Mouse (Mus musculus): ENCODE results near the gene Pigk. TPM values are rescaled to one million over a fixed set of nuclear protein-coding genes. Genes with fewer than 3 reads are reported as not detected.

The Pigk gene
- total RNA-seq, 1 experiment, result 44.6 TPM

- in situ Hi-C loops (cut with MboI; ENCODE audit: low sequenced_read_pairs in 2 of 2, unreplicated experiment in 2 of 2), result no loop called here
- TF ChIP-seq ZC3H11A (IDR thresholded peaks at IDR 0.05; ENCODE audit: borderline replicate concordance, low read depth, low read length) (no peak), MAFK (IDR thresholded peaks at IDR 0.05; ENCODE audit: insufficient read depth, low read depth, low read length) (no peak), ZNF384 (IDR thresholded peaks at IDR 0.05; ENCODE audit: low read depth, low read length) (no peak), CHD2 (IDR thresholded peaks at IDR 0.05; ENCODE audit: low read depth, low read length) (no peak), HCFC1 (IDR thresholded peaks at IDR 0.05; ENCODE audit: borderline replicate concordance, insufficient read depth, low read length) (no peak)
- DNase-seq (ENCODE audit: low read depth, low spot score), result no peak
- Histone ChIP-seq H3K9ac (ENCODE audit: insufficient read depth, low read depth, low read length, poor library complexity, severe bottlenecking) (no peak overlapping the region), H3K9me3 (ENCODE audit: control insufficient read depth, insufficient read depth, low read depth, low read length) (no peaks in the 10 kb centered on the region), H3K4me1 (ENCODE audit: control insufficient read depth in 2 of 2, insufficient read depth in 2 of 2, low read length in 2 of 2, poor library complexity in 1 of 2) (peaks cover 0 to 4% of the 10 kb centered on the region in 2 experiments; a peak in 1 of 4 replicates), H3K36me3 (ENCODE audit: control insufficient read depth, insufficient read depth, low read length, poor library complexity, severe bottlenecking) (no peaks in the 10 kb centered on the region), H3K27ac (ENCODE audit: insufficient read depth, low read depth, low read length, poor library complexity, severe bottlenecking) (no peak overlapping the region), H3K4me3 (ENCODE audit: insufficient read depth in 1 of 2, low read depth in 1 of 2, low read length in 2 of 2, poor library complexity in 1 of 2, severe bottlenecking in 1 of 2) (no peak overlapping the region)
Measured at GRCm38 (mm10) chr3:152941671-152942070, 227.8 kb downstream of the Pigk start.

GRCm38 (mm10) chr3:152942985-152943384, 229.1 kb downstream of the Pigk start:
- peaks cover 0 to 4% of the 10 kb centered on the region in 2 experiments; a peak in 1 of 4 replicates for H3K4me1 ChIP-seq (ENCODE audit: control insufficient read depth in 2 of 2, insufficient read depth in 2 of 2, low read length in 2 of 2, poor library complexity in 1 of 2)
- no peaks in the 10 kb centered on the region for H3K36me3 ChIP-seq (ENCODE audit: control insufficient read depth, insufficient read depth, low read length, poor library complexity, severe bottlenecking)
- H3K9me3 ChIP-seq (ENCODE audit: control insufficient read depth, insufficient read depth, low read depth, low read length), result no peaks in the 10 kb centered on the region
- no peak overlapping the region; a peak in 1 of 4 replicates for H3K4me3 ChIP-seq (ENCODE audit: insufficient read depth in 1 of 2, low read depth in 1 of 2, low read length in 2 of 2, poor library complexity in 1 of 2, severe bottlenecking in 1 of 2)
- no peak overlapping the region for H3K27ac ChIP-seq (ENCODE audit: insufficient read depth, low read depth, low read length, poor library complexity, severe bottlenecking)
- DNase-seq (ENCODE audit: low read depth, low spot score), result peak; percentile 45
- in situ Hi-C loops (cut with MboI; ENCODE audit: low sequenced_read_pairs in 2 of 2, unreplicated experiment in 2 of 2), result no loop called here
- H3K9ac ChIP-seq (ENCODE audit: insufficient read depth, low read depth, low read length, poor library complexity, severe bottlenecking), result no peak overlapping the region
- TF ChIP-seq CHD2 (IDR thresholded peaks at IDR 0.05; ENCODE audit: low read depth, low read length) (no peak), HCFC1 (IDR thresholded peaks at IDR 0.05; ENCODE audit: borderline replicate concordance, insufficient read depth, low read length) (no peak), ZC3H11A (IDR thresholded peaks at IDR 0.05; ENCODE audit: borderline replicate concordance, low read depth, low read length) (no peak), MAFK (IDR thresholded peaks at IDR 0.05; ENCODE audit: insufficient read depth, low read depth, low read length) (no peak), ZNF384 (IDR thresholded peaks at IDR 0.05; ENCODE audit: low read depth, low read length) (no peak)

- Histone ChIP-seq H3K36me3 (ENCODE audit: control insufficient read depth, insufficient read depth, low read length, poor library complexity, severe bottlenecking) (no peaks in the 10 kb centered on the region), H3K9me3 (ENCODE audit: control insufficient read depth, insufficient read depth, low read depth, low read length) (no peaks in the 10 kb centered on the region), H3K27ac (ENCODE audit: insufficient read depth, low read depth, low read length, poor library complexity, severe bottlenecking) (no peak overlapping the region), H3K4me1 (ENCODE audit: control insufficient read depth in 2 of 2, insufficient read depth in 2 of 2, low read length in 2 of 2, poor library complexity in 1 of 2) (peaks cover 0 to 4% of the 10 kb centered on the region in 2 experiments; a peak in 1 of 4 replicates), H3K9ac (ENCODE audit: insufficient read depth, low read depth, low read length, poor library complexity, severe bottlenecking) (no peak overlapping the region), H3K4me3 (ENCODE audit: insufficient read depth in 1 of 2, low read depth in 1 of 2, low read length in 2 of 2, poor library complexity in 1 of 2, severe bottlenecking in 1 of 2) (no peak overlapping the region)
- TF ChIP-seq ZNF384 (IDR thresholded peaks at IDR 0.05; ENCODE audit: low read depth, low read length), result no peak
- TF ChIP-seq CHD2 (IDR thresholded peaks at IDR 0.05; ENCODE audit: low read depth, low read length), result no peak
- no peak for TF ChIP-seq MAFK (IDR thresholded peaks at IDR 0.05; ENCODE audit: insufficient read depth, low read depth, low read length)
- TF ChIP-seq HCFC1 (IDR thresholded peaks at IDR 0.05; ENCODE audit: borderline replicate concordance, insufficient read depth, low read length), result no peak
- no peak for TF ChIP-seq ZC3H11A (IDR thresholded peaks at IDR 0.05; ENCODE audit: borderline replicate concordance, low read depth, low read length)
- no peak for DNase-seq (ENCODE audit: low read depth, low spot score)
- in situ Hi-C loops (cut with MboI; ENCODE audit: low sequenced_read_pairs in 2 of 2, unreplicated experiment in 2 of 2), result no loop called here
Measured at GRCm38 (mm10) chr3:152944766-152945165, 230.9 kb downstream of the Pigk start.

- in situ Hi-C loops (cut with MboI; ENCODE audit: low sequenced_read_pairs in 2 of 2, unreplicated experiment in 2 of 2), result no loop called here
- Histone ChIP-seq H3K36me3 (ENCODE audit: control insufficient read depth, insufficient read depth, low read length, poor library complexity, severe bottlenecking) (no peaks in the 10 kb centered on the region), H3K4me3 (ENCODE audit: insufficient read depth in 1 of 2, low read depth in 1 of 2, low read length in 2 of 2, poor library complexity in 1 of 2, severe bottlenecking in 1 of 2) (no peak overlapping the region), H3K27ac (ENCODE audit: insufficient read depth, low read depth, low read length, poor library complexity, severe bottlenecking) (no peak overlapping the region), H3K9me3 (ENCODE audit: control insufficient read depth, insufficient read depth, low read depth, low read length) (no peaks in the 10 kb centered on the region), H3K9ac (ENCODE audit: insufficient read depth, low read depth, low read length, poor library complexity, severe bottlenecking) (no peak overlapping the region), H3K4me1 (ENCODE audit: control insufficient read depth in 2 of 2, insufficient read depth in 2 of 2, low read length in 2 of 2, poor library complexity in 1 of 2) (peaks cover 0 to 4% of the 10 kb centered on the region in 2 experiments; a peak in 1 of 4 replicates)
- DNase-seq (ENCODE audit: low read depth, low spot score), result no peak
- no peak for TF ChIP-seq MAFK (IDR thresholded peaks at IDR 0.05; ENCODE audit: insufficient read depth, low read depth, low read length)
- no peak for TF ChIP-seq ZC3H11A (IDR thresholded peaks at IDR 0.05; ENCODE audit: borderline replicate concordance, low read depth, low read length)
Measured at GRCm38 (mm10) chr3:152947031-152947640, 233.2 kb downstream of the Pigk start.

Measured in ES-E14 (cell line).